Mouse (Mus musculus) forebrain, embryonic 10.5 days (tissue): ENCODE measurements around the gene Fam173b. TPM values are rescaled to one million over a fixed set of nuclear protein-coding genes. Genes with fewer than 3 reads are reported as not detected.

Source experiments
- DNase-seq: peaks from one replicate; pipeline ENCODE4 v3.0.0-alpha.2; 2017; ENCODE audit warnings: low spot score; ENCODE audit errors: extremely low spot score
- H3K27ac ChIP-seq: fragments of 300-500 bp; sonication (generic); 2 replicates; pipeline ENCODE4 v1.5.1; 2016; ENCODE audit warnings: mild to moderate bottlenecking
- H3K27me3 ChIP-seq: fragments of 300-500 bp; sonication (generic); 2 replicates; pipeline ENCODE4 v1.6.1; 2016; ENCODE audit warnings: mild to moderate bottlenecking; ENCODE audit not compliant: poor library complexity, severe bottlenecking
- H3K36me3 ChIP-seq: fragments of 300-500 bp; sonication (generic); replicated peaks from 2 replicates; pipeline ENCODE4 v1.6.1; 2016; ENCODE audit warnings: mild to moderate bottlenecking, moderate library complexity
- H3K4me1 ChIP-seq: fragments of 300-500 bp; sonication (generic); 2 replicates; pipeline ENCODE4 v1.6.1; 2016
- H3K4me3 ChIP-seq: fragments of 300-500 bp; sonication (generic); 2 replicates; pipeline ENCODE4 v1.5.1; 2016; ENCODE audit warnings: mild to moderate bottlenecking, moderate library complexity
- H3K9me3 ChIP-seq: fragments of 300-500 bp; sonication (generic); 2 replicates; pipeline ENCODE4 v1.6.1; 2016; ENCODE audit warnings: mild to moderate bottlenecking, moderate library complexity
- WGBS: fragments of 180-500 bp; shearing (Covaris S2); methylation state at CpG from one replicate; pipeline ENCODE4 v1.1.7; 2016; 5-methylcytosine and 5-hydroxymethylcytosine counted together
- polyA plus RNA-seq: library from polyadenylated mRNA; unstranded; fragments of >200 nt; fragmentation: Nextera tagmentation; extraction: Ambion mirVana; gene quantifications from 2 replicates; pipeline ENCODE4 v1.2.1, GENCODE M21; 2016

Fam173b gene
- polyA plus RNA-seq, 1 experiment from 2014 or later = 15.8 TPM

DNA sequence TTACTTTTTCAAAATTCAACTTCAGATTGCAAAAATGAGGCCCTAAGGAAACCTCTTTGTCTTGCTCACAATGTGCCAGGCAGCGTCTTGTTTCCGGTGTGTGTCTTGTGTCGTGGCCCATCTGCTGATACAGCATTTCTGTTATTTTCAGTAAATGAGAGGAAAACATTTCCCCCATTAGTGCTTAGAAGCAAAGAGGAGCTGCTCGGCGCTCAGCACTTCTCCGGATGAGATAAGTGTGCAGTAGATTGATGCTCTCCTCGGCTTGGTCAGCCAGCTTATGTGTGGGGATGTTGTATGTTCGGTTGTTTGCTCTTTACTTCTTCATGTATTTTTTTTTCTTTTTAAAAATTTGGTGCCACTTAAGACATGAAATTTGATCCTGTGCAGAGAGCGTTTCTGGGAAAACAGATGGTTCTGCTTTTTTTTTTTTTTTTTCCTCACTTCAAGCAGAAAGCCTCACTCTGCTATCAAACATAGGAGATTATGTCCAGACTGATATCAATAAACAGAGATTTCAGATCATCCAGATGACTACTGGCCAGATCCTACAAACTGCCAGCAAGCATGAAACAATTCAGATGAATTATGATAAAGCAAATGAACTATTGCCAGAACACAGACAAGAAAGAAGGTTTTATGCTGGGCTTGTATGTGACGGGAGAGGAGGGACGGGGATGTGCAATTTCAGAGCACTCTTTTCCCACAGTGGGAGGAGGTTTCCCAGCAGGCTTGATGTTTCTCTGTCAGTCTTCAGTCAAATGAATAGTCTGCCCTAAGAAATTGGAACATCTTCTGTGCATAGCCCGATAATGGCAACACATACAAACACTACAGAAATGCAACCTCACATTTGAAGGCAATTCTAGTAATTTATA, 25.9 kb downstream of the Fam173b start:
- Histone ChIP-seq H3K36me3 (peaks cover 15% of the 10 kb centered on the region), H3K27ac (peak overlapping the region; percentile 26; the same call in 1 of the 2 replicates), H3K4me1 (peaks cover 27% of the 10 kb centered on the region), H3K4me3 (no peak overlapping the region), H3K27me3 (no peaks in the 10 kb centered on the region), H3K9me3 (no peaks in the 10 kb centered on the region)
- 71% methylated on average over 12 of the region's 12 CpGs for WGBS
- DNase-seq = no peak

DNA sequence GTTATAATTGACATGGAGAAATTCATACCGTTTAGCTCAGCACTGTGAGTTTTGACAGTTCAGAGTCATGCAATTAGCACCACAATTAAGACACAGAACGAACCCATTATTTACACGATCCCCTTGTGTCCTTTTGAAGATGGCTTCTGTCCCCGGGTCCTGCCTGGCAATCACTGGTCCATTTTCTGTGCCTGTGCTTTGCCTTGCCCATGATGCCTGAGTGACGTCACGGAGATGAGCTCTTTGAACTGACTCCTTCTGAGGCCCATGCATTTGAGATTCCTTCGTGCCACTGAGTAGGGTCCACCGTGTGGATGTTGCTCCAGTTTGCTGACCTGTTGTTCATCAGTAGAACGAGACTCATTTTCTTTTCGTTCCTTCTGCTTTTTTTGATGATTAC, 26.5 kb downstream of the Fam173b start:
- H3K27me3 ChIP-seq = no peaks in the 10 kb centered on the region
- H3K36me3 ChIP-seq = peaks cover 10% of the 10 kb centered on the region; the same call in 1 of the 2 replicates
- no peak for DNase-seq
- H3K4me3 ChIP-seq = no peak overlapping the region
- WGBS = 79% methylated on average over 10 of the region's 10 CpGs
- peaks cover 27% of the 10 kb centered on the region for H3K4me1 ChIP-seq
- no peak overlapping the region for H3K27ac ChIP-seq
- no peaks in the 10 kb centered on the region for H3K9me3 ChIP-seq

DNA sequence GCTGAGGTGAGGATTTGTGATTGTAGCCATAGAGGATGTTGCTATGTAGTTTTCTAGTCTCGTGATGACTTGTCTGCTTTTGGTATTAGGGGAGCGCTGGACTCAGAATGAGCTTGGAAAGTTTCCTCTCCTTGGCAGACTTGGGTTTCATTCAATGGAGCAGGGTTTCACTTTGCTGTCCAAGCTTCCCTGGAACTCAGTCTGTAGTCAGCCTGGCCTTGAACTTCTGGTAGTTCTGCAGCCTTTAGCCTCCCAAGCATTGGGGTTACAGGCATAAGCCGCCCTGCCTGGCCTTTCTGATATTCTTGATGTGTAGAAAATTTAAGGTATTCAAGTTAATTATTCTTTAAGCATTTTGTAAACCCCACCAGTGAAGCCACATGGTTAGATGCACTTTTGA, 27.9 kb downstream of the Fam173b start:
- Histone ChIP-seq H3K27me3 (no peaks in the 10 kb centered on the region), H3K36me3 (no peaks in the 10 kb centered on the region), H3K4me3 (no peak overlapping the region), H3K9me3 (no peaks in the 10 kb centered on the region), H3K27ac (no peak overlapping the region), H3K4me1 (peaks cover 27% of the 10 kb centered on the region)
- no peak for DNase-seq
- 94% methylated on average over 3 of the region's 3 CpGs for WGBS

DNA sequence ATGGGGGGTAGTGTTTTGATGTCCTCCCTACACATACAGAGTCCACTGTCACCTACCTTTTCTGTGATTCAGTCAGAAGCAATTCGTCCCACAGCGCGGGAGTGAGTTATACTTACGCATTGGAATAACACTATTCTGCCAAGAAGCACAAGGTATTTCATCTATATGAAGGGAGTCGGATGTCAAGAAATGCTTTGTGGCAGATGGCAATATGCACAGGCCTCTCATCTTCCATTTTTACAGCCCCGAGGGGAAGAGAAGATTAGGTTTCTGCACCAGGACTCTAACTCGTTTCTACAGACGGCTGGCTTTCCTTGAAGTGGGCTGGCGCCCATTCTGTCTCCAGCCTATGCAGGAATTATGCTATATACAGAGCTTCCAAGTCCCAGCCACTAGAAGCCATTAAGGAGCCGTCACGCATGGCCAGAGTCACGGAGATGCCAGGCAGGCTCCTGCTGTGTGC, 29.8 kb downstream of the Fam173b start:
- DNase-seq = no peak
- H3K36me3 ChIP-seq = no peaks in the 10 kb centered on the region
- no peak overlapping the region for H3K27ac ChIP-seq
- no peaks in the 10 kb centered on the region for H3K27me3 ChIP-seq
- no peaks in the 10 kb centered on the region for H3K9me3 ChIP-seq
- H3K4me1 ChIP-seq = peaks cover 27% of the 10 kb centered on the region
- 78% methylated on average over 12 of the region's 12 CpGs for WGBS
- H3K4me3 ChIP-seq = no peak overlapping the region

DNA sequence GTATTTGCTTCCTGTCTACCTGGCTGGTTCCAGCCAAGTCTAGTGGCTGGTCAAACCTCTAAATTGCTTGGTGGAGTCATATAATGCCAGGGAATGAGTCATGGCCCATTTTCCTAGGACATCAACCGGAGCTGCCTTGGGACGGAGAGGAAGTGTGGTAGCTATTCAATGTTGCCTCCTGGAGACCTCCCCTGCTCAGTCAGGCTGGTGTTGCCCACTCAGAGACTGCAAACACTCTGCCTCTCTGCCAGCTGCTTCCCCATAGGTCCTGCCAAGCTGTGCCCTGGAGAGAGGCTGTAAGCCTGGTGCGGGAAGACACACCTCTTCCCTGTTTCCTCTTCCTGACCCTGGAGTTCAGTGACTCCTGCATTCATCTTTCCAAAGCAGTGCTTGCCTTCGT, 30.8 kb downstream of the Fam173b start:
- Histone ChIP-seq H3K4me1 (peaks cover 20% of the 10 kb centered on the region), H3K4me3 (no peak overlapping the region), H3K27ac (no peak overlapping the region), H3K27me3 (no peaks in the 10 kb centered on the region), H3K36me3 (no peaks in the 10 kb centered on the region), H3K9me3 (no peaks in the 10 kb centered on the region)
- WGBS = 92% methylated on average over 4 of the region's 4 CpGs
- DNase-seq = no peak

DNA sequence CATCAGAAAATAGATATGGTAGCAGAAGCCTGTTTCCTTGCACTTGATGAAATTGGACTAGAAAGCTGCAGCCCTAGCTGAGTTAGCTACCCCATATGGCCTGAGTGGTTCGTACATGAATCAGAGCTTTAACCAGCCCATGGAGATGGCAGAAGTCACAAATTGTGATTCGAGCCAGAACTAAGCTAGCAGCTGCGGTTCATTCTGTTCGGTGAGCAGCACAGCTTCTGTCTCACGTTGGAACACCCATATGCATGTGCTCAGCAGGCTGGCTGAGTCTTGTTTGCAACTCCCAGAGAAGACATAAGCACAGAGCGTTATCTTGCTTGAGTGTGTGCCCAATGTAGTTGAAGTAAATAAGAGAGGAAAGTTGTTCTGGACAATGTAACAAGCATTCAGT, 32.9 kb downstream of the Fam173b start:
- H3K36me3 ChIP-seq = no peaks in the 10 kb centered on the region
- 94% methylated on average over 6 of the region's 6 CpGs for WGBS
- DNase-seq = no peak
- H3K4me3 ChIP-seq = no peak overlapping the region
- no peak overlapping the region for H3K27ac ChIP-seq
- H3K27me3 ChIP-seq = no peaks in the 10 kb centered on the region
- no peaks in the 10 kb centered on the region for H3K9me3 ChIP-seq
- peaks cover 9% of the 10 kb centered on the region for H3K4me1 ChIP-seq

DNA sequence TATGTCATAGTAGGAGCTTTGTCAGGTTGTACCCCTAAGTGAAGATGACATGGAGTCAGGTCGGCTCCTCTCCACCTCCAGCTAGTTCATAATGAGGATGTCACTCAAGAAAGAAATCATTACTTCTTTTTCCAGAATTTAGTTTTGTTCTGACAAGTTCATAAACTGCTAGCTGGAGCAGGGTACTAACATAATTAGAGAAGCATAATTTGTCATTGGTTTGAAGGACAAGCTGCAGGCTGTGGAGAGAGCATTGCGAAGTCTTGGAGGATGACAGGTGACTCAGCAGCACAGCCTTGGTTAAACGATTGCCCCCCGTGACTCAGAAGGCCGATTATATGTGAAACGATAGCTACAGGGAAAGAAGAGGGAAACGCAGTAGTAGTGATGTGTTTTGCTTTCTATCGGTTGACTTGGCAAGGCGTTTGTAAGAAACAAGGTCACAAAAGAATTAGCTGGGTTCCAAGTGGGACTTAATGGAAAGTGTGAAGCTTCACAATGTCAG, 34.5 kb downstream of the Fam173b start:
- Histone ChIP-seq H3K4me3 (no peak overlapping the region), H3K9me3 (no peaks in the 10 kb centered on the region), H3K27ac (no peak overlapping the region), H3K4me1 (peaks cover 9% of the 10 kb centered on the region), H3K36me3 (no peaks in the 10 kb centered on the region), H3K27me3 (no peaks in the 10 kb centered on the region)
- 91% methylated on average over 9 of the region's 9 CpGs for WGBS
- DNase-seq = no peak

DNA sequence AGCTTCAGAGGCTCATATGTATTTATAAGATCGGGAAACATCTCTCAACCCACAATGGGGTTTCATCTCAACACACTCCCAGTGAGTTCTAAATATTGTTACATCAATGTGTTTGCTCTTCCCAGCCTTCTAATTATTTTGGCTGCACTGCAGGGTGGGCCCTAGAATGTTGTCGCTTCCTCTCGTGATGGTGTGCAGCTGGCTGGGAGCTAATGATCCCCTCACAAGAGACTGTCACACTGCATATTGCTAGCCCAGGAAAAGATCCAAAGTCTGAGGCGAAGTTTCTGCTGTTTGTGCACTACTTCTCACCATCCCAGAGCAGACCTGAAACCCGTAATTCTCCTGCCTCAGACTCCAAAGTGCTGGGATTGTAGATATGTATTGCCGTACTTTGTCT, 45.6 kb downstream of the Fam173b start:
- Histone ChIP-seq H3K27ac (no peak overlapping the region), H3K4me1 (no peaks in the 10 kb centered on the region), H3K36me3 (no peaks in the 10 kb centered on the region), H3K4me3 (no peak overlapping the region), H3K9me3 (no peaks in the 10 kb centered on the region), H3K27me3 (no peaks in the 10 kb centered on the region)
- 89% methylated on average over 6 of the region's 6 CpGs for WGBS
- DNase-seq = no peak

DNA sequence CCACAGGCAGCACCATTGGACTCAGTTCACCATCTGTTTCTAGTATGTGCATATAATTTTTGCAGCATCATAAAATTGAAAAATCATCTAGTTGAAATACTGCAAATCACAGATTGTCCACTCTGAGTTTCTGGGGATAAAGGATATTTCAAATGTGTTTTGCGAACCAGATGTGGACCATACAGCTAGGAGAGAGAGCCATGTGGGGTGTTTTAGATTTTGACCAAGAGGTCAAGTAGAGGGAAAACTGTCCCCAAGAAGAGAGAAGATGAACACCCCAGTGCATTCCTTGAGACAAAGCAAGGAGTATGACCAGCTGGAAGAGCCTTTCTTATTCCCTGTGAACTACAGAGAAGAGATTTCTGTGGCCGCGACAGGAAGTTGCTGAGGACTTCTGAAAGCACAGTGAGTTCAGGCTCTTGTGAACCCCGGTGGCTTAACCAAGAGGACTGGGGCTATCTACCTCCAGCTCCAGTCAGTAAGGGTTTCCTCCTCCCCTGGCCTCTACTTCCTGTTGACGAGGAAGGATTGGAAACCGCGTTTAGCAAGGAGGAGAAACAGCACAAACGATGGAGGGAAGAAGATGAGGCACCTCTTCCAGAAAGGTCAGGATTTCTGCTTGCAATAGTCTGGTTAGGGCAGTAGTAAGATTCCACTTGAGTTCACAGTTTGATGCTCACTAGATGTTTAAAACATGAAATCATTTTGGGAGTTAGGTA, 46.4 kb downstream of the Fam173b start:
- H3K27me3 ChIP-seq = no peaks in the 10 kb centered on the region

DNA sequence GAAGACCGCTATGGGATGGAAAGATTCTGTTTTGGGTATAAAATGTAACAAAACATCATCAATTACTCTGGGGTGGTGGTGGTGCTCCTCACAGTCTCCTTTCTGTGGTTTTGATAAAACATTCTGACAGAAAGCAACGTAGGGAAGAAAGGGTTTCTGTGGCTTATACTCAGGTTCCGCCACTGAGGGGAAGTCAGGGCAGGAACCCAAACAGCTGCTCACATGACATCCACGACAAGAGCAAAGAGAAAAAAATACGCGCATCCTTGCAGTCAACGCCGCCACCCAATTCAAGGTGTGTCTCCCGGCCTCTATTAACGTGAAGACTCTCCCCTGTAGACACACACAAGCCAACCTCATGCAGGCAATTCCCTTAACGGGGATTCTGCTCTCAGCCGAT, 48.0 kb downstream of the Fam173b start:
- no peaks in the 10 kb centered on the region for H3K27me3 ChIP-seq
- no peak overlapping the region for H3K4me3 ChIP-seq
- H3K36me3 ChIP-seq = no peaks in the 10 kb centered on the region
- no peak overlapping the region for H3K27ac ChIP-seq
- no peaks in the 10 kb centered on the region for H3K9me3 ChIP-seq
- H3K4me1 ChIP-seq = no peaks in the 10 kb centered on the region
- 94% methylated on average over 12 of the region's 12 CpGs for WGBS
- no peak for DNase-seq

More for the DNA sequence above, 46.4 kb downstream of the Fam173b start:
- Histone ChIP-seq H3K9me3 (no peaks in the 10 kb centered on the region), H3K36me3 (no peaks in the 10 kb centered on the region), H3K27ac (no peak overlapping the region), H3K4me1 (no peaks in the 10 kb centered on the region), H3K4me3 (no peak overlapping the region)
- 83% methylated on average over 8 of the region's 8 CpGs for WGBS
- DNase-seq = no peak

DNA sequence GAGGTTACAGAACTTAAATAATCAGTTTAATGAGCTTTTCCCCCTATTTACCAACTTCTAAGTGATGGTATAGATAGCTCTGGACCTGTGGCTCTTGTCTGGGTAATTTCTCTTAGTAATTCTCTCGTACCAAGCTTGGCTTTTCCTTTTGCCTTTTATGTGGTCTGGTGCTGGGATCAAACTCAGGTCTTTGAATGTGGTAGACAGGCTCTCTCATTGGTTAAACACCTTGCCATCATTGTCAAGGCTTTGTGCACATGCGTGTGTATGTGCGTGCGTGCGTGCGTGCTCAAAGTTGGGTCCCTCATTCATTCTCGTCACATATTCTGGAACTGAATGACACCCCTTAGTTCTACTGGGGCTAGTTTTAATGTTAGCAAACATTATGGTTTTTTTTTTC, 49.2 kb downstream of the Fam173b start:
- Histone ChIP-seq H3K27ac (no peak overlapping the region), H3K9me3 (no peaks in the 10 kb centered on the region), H3K4me1 (no peaks in the 10 kb centered on the region), H3K36me3 (no peaks in the 10 kb centered on the region), H3K27me3 (no peaks in the 10 kb centered on the region), H3K4me3 (no peak overlapping the region)
- 95% methylated on average over 7 of the region's 7 CpGs for WGBS
- no peak for DNase-seq

DNA sequence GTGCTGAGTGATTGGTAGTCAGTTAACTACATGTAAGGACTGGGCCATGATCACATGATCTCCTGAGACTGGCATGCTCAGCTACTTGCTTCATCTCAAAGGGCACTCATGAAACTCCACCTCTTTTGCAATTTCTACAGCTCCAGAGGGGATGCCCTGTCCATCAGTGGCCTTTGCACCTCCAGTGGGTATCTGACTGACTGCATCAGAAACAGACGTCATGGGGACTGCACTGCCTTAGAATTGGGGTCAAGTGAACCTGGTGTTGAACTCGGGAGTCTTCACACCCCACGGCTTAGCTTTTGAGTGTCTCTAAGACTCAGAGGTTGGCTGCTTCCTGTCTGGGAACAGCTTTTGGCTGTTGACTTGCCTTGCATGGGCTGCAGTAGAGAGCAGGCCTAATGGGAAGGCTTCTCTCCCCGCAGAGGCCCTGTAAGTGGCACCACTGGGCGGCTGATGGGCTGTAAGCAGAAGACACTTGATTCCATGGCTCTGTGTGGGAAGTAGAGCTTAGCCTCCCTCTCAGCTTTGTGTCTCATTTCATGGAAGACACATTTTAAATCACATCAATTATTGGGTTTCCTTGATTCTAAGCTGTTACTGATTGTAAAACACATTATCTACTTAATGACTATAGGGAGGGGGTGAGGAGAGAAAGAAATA, 58.6 kb downstream of the Fam173b start:
- Histone ChIP-seq H3K4me1 (peaks cover 6% of the 10 kb centered on the region), H3K4me3 (no peak overlapping the region), H3K27ac (no peak overlapping the region), H3K36me3 (no peaks in the 10 kb centered on the region), H3K9me3 (no peaks in the 10 kb centered on the region), H3K27me3 (no peaks in the 10 kb centered on the region)
- WGBS = 86% methylated on average over 5 of the region's 5 CpGs
- DNase-seq = no peak
